Mouse (Mus musculus): ENCODE results near the gene Gm5483. TPM values are rescaled to one million over a fixed set of nuclear protein-coding genes. Genes with fewer than 3 reads are reported as not detected.
"Not testable (repeated sequence)": the region's sequence is repeated elsewhere in the genome, so short reads cannot be mapped to it uniquely, and the experiment has no call there.

The Gm5483 gene
- polyA plus RNA-seq, 1 experiment, result not detected

- no peak overlapping the region for H3K9ac ChIP-seq (ENCODE audit: low read depth, poor library complexity, severe bottlenecking)
- no peaks in the 10 kb centered on the region for H3K36me3 ChIP-seq (ENCODE audit: control insufficient read depth, insufficient read depth, low read length, poor library complexity, severe bottlenecking)
- H3K9me3 ChIP-seq (replicated peaks; ENCODE audit: control insufficient read depth, insufficient read depth, low read length, poor library complexity, severe bottlenecking), result no peaks in the 10 kb centered on the region
- H3K27me3 ChIP-seq (ENCODE audit: control insufficient read depth, insufficient read depth, low read length, poor library complexity, severe bottlenecking), result no peaks in the 10 kb centered on the region
- no peak overlapping the region for H3K27ac ChIP-seq (ENCODE audit: insufficient read depth, low read length)
- no peak for TF ChIP-seq EP300 (IDR thresholded peaks at IDR 0.05; ENCODE audit: insufficient read depth, low read depth, low read length)
- no peaks in the 10 kb centered on the region for H3K4me1 ChIP-seq (ENCODE audit: control insufficient read depth, insufficient read depth, low read length)
- H3K4me3 ChIP-seq (ENCODE audit: low read depth, low read length), result no peak overlapping the region
These were observed 15.2 kb downstream of the Gm5483 start for GRCm38 (mm10) chr16:36199226-36199625.

- Histone ChIP-seq H3K9ac (ENCODE audit: low read depth, poor library complexity, severe bottlenecking) (no peak overlapping the region), H3K27ac (ENCODE audit: insufficient read depth, low read length) (no peak overlapping the region), H3K9me3 (replicated peaks; ENCODE audit: control insufficient read depth, insufficient read depth, low read length, poor library complexity, severe bottlenecking) (no peaks in the 10 kb centered on the region), H3K36me3 (ENCODE audit: control insufficient read depth, insufficient read depth, low read length, poor library complexity, severe bottlenecking) (no peaks in the 10 kb centered on the region), H3K27me3 (ENCODE audit: control insufficient read depth, insufficient read depth, low read length, poor library complexity, severe bottlenecking) (no peaks in the 10 kb centered on the region), H3K4me1 (ENCODE audit: control insufficient read depth, insufficient read depth, low read length) (no peaks in the 10 kb centered on the region), H3K4me3 (ENCODE audit: low read depth, low read length) (no peak overlapping the region)
- TF ChIP-seq POLR2A (IDR thresholded peaks at IDR 0.05; ENCODE audit: insufficient read depth, low read length), result no peak
These were observed 19.8 kb downstream of the Gm5483 start for GRCm38 (mm10) chr16:36203846-36204245.

- not testable (repeated sequence) for H3K4me3 ChIP-seq (ENCODE audit: low read depth, low read length); H3K9me3 ChIP-seq (replicated peaks; ENCODE audit: control insufficient read depth, insufficient read depth, low read length, poor library complexity, severe bottlenecking); H3K4me1 ChIP-seq (ENCODE audit: control insufficient read depth, insufficient read depth, low read length); H3K9ac ChIP-seq (ENCODE audit: low read depth, poor library complexity, severe bottlenecking); H3K36me3 ChIP-seq (ENCODE audit: control insufficient read depth, insufficient read depth, low read length, poor library complexity, severe bottlenecking); H3K27ac ChIP-seq (ENCODE audit: insufficient read depth, low read length); H3K27me3 ChIP-seq (ENCODE audit: control insufficient read depth, insufficient read depth, low read length, poor library complexity, severe bottlenecking)
These were observed 21.7 kb downstream of the Gm5483 start for GRCm38 (mm10) chr16:36205684-36206083.

- TF ChIP-seq POLR2A (IDR thresholded peaks at IDR 0.05; ENCODE audit: insufficient read depth, low read length), result no peak
- no peak for TF ChIP-seq EP300 (IDR thresholded peaks at IDR 0.05; ENCODE audit: insufficient read depth, low read depth, low read length)
- no peak for TF ChIP-seq CTCF (IDR thresholded peaks at IDR 0.05; ENCODE audit: low read depth, low read length)
- Histone ChIP-seq H3K4me1 (ENCODE audit: control insufficient read depth, insufficient read depth, low read length) (no peaks in the 10 kb centered on the region), H3K4me3 (ENCODE audit: low read depth, low read length) (no peak within 1 kb of the TSS), H3K27me3 (ENCODE audit: control insufficient read depth, insufficient read depth, low read length, poor library complexity, severe bottlenecking) (no peaks in the 10 kb centered on the region), H3K36me3 (ENCODE audit: control insufficient read depth, insufficient read depth, low read length, poor library complexity, severe bottlenecking) (no peaks in the 10 kb centered on the region), H3K9ac (ENCODE audit: low read depth, poor library complexity, severe bottlenecking) (no peak within 1 kb of the TSS), H3K27ac (ENCODE audit: insufficient read depth, low read length) (no peak within 1 kb of the TSS), H3K9me3 (replicated peaks; ENCODE audit: control insufficient read depth, insufficient read depth, low read length, poor library complexity, severe bottlenecking) (no peaks in the 10 kb centered on the region)
These were observed 26.0 kb downstream of the Gm5483 start, which contains the start of gene Gm5416 for GRCm38 (mm10) chr16:36209967-36210453. Gene Gm5416 (plus strand): TSS chr16:36210403.

- not testable (repeated sequence) for H3K9ac ChIP-seq (ENCODE audit: low read depth, poor library complexity, severe bottlenecking); H3K4me3 ChIP-seq (ENCODE audit: low read depth, low read length); H3K4me1 ChIP-seq (ENCODE audit: control insufficient read depth, insufficient read depth, low read length); H3K36me3 ChIP-seq (ENCODE audit: control insufficient read depth, insufficient read depth, low read length, poor library complexity, severe bottlenecking); H3K27ac ChIP-seq (ENCODE audit: insufficient read depth, low read length); H3K27me3 ChIP-seq (ENCODE audit: control insufficient read depth, insufficient read depth, low read length, poor library complexity, severe bottlenecking)
- peaks cover 19% of the 10 kb centered on the region for H3K9me3 ChIP-seq (replicated peaks; ENCODE audit: control insufficient read depth, insufficient read depth, low read length, poor library complexity, severe bottlenecking)
These were observed 37.2 kb downstream of the Gm5483 start, which contains the start of gene 2010005H15Rik for GRCm38 (mm10) chr16:36221168-36221567. Gene 2010005H15Rik (plus strand): TSS chr16:36221468.

Other genes starting within 250 kb of the Gm5483 start
- 22.0 and 22.5 TPM in 2 replicates for gene Parp9, start 245.7 kb upstream of the Gm5483 start, polyA plus RNA-seq (2011; ENCODE audit: insufficient read depth, insufficient read length, low read depth, missing spikeins)
- 11.2 and 12.1 TPM in 2 replicates for gene Dtx3l, start 245.1 kb upstream of the Gm5483 start, polyA plus RNA-seq (2011; ENCODE audit: insufficient read depth, insufficient read length, low read depth, missing spikeins)
- 93.0 and 103 TPM in 2 replicates for gene Kpna1, start 205.5 kb upstream of the Gm5483 start, polyA plus RNA-seq (2011; ENCODE audit: insufficient read depth, insufficient read length, low read depth, missing spikeins)
- 0.88 and 1.5 TPM in 2 replicates for gene Wdr5b, start 143.0 kb upstream of the Gm5483 start, polyA plus RNA-seq (2011; ENCODE audit: insufficient read depth, insufficient read length, low read depth, missing spikeins)
- 158 and 159 TPM in 2 replicates for gene Fam162a, start 112.6 kb upstream of the Gm5483 start, polyA plus RNA-seq (2011; ENCODE audit: insufficient read depth, insufficient read length, low read depth, missing spikeins)
- 279 and 293 TPM in 2 replicates for gene Ccdc58, start 112.5 kb upstream of the Gm5483 start, polyA plus RNA-seq (2011; ENCODE audit: insufficient read depth, insufficient read length, low read depth, missing spikeins)
- not detected in 2 replicates for gene Csta1, start 53.0 kb upstream of the Gm5483 start, polyA plus RNA-seq (2011; ENCODE audit: insufficient read depth, insufficient read length, low read depth, missing spikeins)
- gene Stfa2l1, start 27.4 kb upstream of the Gm5483 start, polyA plus RNA-seq (2011; ENCODE audit: insufficient read depth, insufficient read length, low read depth, missing spikeins), result not detected in 2 replicates
- gene Gm5416, start 26.2 kb downstream of the Gm5483 start, polyA plus RNA-seq (2011; ENCODE audit: insufficient read depth, insufficient read length, low read depth, missing spikeins), result not detected in 2 replicates
- not detected in 2 replicates for gene 2010005H15Rik, start 37.3 kb downstream of the Gm5483 start, polyA plus RNA-seq (2011; ENCODE audit: insufficient read depth, insufficient read length, low read depth, missing spikeins)
- not detected in 2 replicates for gene Stfa1, start 92.7 kb downstream of the Gm5483 start, polyA plus RNA-seq (2011; ENCODE audit: insufficient read depth, insufficient read length, low read depth, missing spikeins)
- not detected in 2 replicates for gene BC117090, start 150.1 kb downstream of the Gm5483 start, polyA plus RNA-seq (2011; ENCODE audit: insufficient read depth, insufficient read length, low read depth, missing spikeins)
- not detected in 2 replicates for gene BC100530, start 183.5 kb downstream of the Gm5483 start, polyA plus RNA-seq (2011; ENCODE audit: insufficient read depth, insufficient read length, low read depth, missing spikeins)
- not detected in 2 replicates for gene Stfa2, start 224.2 kb downstream of the Gm5483 start, polyA plus RNA-seq (2011; ENCODE audit: insufficient read depth, insufficient read length, low read depth, missing spikeins)